Mouse (Mus musculus) embryonic stem cell, embryonic (primary cell): ENCODE measurements around the gene Pdcd5.

Experiments
- CTCF ChIA-PET, 4 experiments: fragments of 300-600 bp in 2 of 4; fragments of 350-600 bp in 2 of 4; sonication (Branson Sonifier 250); formaldehyde crosslinking; loops; one replicate each; lab custom pipeline; 2022; ENCODE audit warnings: inconsistent platforms in 2 of 4; lab: Charles Lee
- POLR2A ChIA-PET, 4 experiments: fragments of 300-600 bp in 2 of 4; fragments of 350-600 bp in 2 of 4; sonication (Branson Sonifier 250); formaldehyde crosslinking; loops; one replicate each; lab custom pipeline; 2022; ENCODE audit warnings: antibody characterized with exemption in 4 of 4, inconsistent platforms in 1 of 4; lab: Charles Lee

Pdcd5 gene

GRCm38 (mm10) chr7:35647101-35647698 lies at the start of gene Pdcd5:
TSS of gene Pdcd5 (minus strand) at chr7:35647521.
- ChIA-PET CTCF (no interaction called here), POLR2A (no interaction called here)

- ChIA-PET POLR2A (no interaction called here), CTCF (interaction anchor here in 1 of 4 experiments (0.9 kb wide), 1 partner anchor 17 kb away, joined by 3 read pairs; no protein-coding TSS in a partner anchor)
These were observed 45.3 kb upstream of the Pdcd5 start for GRCm38 (mm10) chr7:35692641-35693040.

DNA sequence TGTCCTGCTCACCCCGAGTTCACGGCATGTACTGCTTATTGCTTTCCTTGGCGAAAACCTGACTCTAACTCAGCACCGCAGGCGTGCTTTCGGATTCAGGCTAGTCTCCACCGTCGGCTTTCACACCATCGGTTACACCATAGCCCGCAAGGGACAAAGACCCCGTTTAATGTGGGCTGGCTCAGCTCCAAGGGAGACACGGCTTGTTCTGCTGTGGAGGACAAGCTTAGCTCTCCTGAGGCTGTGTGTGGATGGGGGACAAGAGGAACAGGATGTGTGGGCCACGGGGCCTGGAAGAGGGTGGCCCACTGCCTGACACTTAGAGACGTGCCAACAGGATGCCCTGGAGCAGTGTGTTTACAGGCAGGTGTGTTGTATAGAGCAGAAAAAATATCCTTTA lies 44.8 kb upstream of the Pdcd5 start:
- ChIA-PET CTCF (interaction anchor here in 2 of 4 experiments (0.6 to 0.9 kb wide), 2 partner anchors 18 to 64 kb away, joined by 3 read pairs; no protein-coding TSS in a partner anchor), POLR2A (no interaction called here)

GRCm38 (mm10) chr7:35688781-35689349 lies 41.5 kb upstream of the Pdcd5 start:
- CTCF ChIA-PET: interaction anchor here in 2 of 4 experiments (1.1 to 2.8 kb wide), 2 partner anchors 30 to 68 kb away, joined by 3 to 14 read pairs; no protein-coding TSS in a partner anchor
- POLR2A ChIA-PET: no interaction called here

GRCm38 (mm10) chr7:35688276-35688675 lies 41.0 kb upstream of the Pdcd5 start:
- CTCF ChIA-PET: interaction anchor here in 3 of 4 experiments (0.6 to 2.8 kb wide), 6 partner anchors 15 to 147 kb away, joined by 3 to 14 read pairs (median 8); no protein-coding TSS in a partner anchor
- POLR2A ChIA-PET: interaction anchor here in 2 of 4 experiments (1.3 to 1.5 kb wide), 3 partner anchors 15 to 66 kb away, joined by 3 to 4 read pairs (median 3); partner anchors contain the start of gene Dpy19l3 (in 1 of the 2)

GRCm38 (mm10) chr7:35687229-35687628 lies 39.9 kb upstream of the Pdcd5 start:
- ChIA-PET CTCF (interaction anchor here (0.6 to 2.8 kb wide), 12 partner anchors 9 to 733 kb away, joined by 3 to 14 read pairs (median 4); no protein-coding TSS in a partner anchor), POLR2A (interaction anchor here in 2 of 4 experiments (0.6 to 1.7 kb wide), 10 partner anchors 9 to 1019 kb away, joined by 3 to 6 read pairs (median 3); partner anchors contain the start of gene Dpy19l3 (in 1 of the 2))

DNA sequence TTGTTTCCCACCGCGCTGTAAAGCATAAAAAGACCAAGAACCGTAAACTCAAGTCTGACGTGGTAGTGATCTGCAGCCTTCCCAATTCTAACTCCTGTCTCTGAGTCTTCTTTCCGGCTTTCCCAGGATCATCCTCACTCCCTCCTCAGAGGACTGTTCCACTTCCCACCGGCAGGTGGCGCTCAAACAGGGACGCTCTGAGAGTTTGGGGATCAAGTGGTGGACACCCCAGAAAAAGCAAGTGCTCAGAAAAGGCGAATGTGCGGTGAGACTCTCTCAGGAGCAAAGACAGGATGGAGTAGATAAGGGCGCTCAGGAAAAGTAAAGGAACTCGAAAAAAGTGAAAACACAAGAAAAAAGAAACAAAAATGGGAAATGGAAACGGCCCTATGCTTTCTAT lies 39.4 kb upstream of the Pdcd5 start:
- ChIA-PET CTCF (interaction anchor here in 2 of 4 experiments (0.6 to 2.8 kb wide), 8 partner anchors 9 to 491 kb away, joined by 3 to 14 read pairs (median 6); no protein-coding TSS in a partner anchor), POLR2A (interaction anchor here in 2 of 4 experiments (0.9 to 1.7 kb wide), 7 partner anchors 9 to 68 kb away, joined by 3 to 6 read pairs (median 3); partner anchors contain the start of gene Dpy19l3 (in 1 of the 2))

DNA sequence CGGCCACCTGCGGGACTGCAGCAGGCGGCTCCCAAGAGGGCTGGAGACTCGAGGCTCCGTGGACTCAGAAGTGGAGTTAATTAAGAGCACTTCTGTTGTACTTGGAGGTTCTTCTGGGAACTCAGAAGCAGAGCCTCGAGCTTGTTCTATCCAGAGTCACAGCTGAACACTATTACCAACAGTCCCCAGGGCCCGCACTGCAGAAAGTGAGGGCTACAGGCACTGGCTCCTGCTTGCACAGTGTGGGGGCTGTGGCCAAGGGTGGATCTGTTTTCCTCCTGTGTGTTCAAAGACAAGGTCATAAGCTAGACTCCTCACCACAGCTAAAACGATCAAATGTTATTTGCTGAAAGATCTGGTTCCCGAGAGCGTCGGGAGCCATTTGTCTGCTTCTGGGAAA lies 38.9 kb upstream of the Pdcd5 start:
- ChIA-PET CTCF (interaction anchor here in 3 of 4 experiments (0.6 to 2.8 kb wide), 14 partner anchors 8 to 490 kb away, joined by 3 to 14 read pairs (median 5); no protein-coding TSS in a partner anchor), POLR2A (interaction anchor here in 1 of 4 experiments (0.9 to 2.3 kb wide), 4 partner anchors 8 to 57 kb away, joined by 3 to 8 read pairs (median 4); no protein-coding TSS in a partner anchor)

GRCm38 (mm10) chr7:35683409-35684122 lies 36.2 kb upstream of the Pdcd5 start:
- POLR2A ChIA-PET: no interaction called here
- CTCF ChIA-PET: interaction anchor here in 3 of 4 experiments (0.5 to 2.2 kb wide), 3 partner anchors 11 to 63 kb away, joined by 3 to 8 read pairs (median 4); no protein-coding TSS in a partner anchor

- POLR2A ChIA-PET: interaction anchor here in 2 of 4 experiments (0.7 to 1.6 kb wide), 3 partner anchors 15 to 73 kb away, joined by 3 to 5 read pairs (median 3); partner anchors contain the start of gene Dpy19l3 (in 1 of the 2)
- CTCF ChIA-PET: interaction anchor here (0.6 to 2.2 kb wide), 16 partner anchors 10 to 422 kb away, joined by 3 to 10 read pairs (median 3); no protein-coding TSS in a partner anchor
These were observed 34.2 kb upstream of the Pdcd5 start for GRCm38 (mm10) chr7:35681559-35681958.

GRCm38 (mm10) chr7:35678976-35679375 lies 31.7 kb upstream of the Pdcd5 start:
- POLR2A ChIA-PET: interaction anchor here in 2 of 4 experiments (0.6 to 2.1 kb wide), 5 partner anchors 7 to 623 kb away, joined by 3 to 4 read pairs (median 3); partner anchors contain the start of gene Cebpg (in 1 of the 2)

DNA sequence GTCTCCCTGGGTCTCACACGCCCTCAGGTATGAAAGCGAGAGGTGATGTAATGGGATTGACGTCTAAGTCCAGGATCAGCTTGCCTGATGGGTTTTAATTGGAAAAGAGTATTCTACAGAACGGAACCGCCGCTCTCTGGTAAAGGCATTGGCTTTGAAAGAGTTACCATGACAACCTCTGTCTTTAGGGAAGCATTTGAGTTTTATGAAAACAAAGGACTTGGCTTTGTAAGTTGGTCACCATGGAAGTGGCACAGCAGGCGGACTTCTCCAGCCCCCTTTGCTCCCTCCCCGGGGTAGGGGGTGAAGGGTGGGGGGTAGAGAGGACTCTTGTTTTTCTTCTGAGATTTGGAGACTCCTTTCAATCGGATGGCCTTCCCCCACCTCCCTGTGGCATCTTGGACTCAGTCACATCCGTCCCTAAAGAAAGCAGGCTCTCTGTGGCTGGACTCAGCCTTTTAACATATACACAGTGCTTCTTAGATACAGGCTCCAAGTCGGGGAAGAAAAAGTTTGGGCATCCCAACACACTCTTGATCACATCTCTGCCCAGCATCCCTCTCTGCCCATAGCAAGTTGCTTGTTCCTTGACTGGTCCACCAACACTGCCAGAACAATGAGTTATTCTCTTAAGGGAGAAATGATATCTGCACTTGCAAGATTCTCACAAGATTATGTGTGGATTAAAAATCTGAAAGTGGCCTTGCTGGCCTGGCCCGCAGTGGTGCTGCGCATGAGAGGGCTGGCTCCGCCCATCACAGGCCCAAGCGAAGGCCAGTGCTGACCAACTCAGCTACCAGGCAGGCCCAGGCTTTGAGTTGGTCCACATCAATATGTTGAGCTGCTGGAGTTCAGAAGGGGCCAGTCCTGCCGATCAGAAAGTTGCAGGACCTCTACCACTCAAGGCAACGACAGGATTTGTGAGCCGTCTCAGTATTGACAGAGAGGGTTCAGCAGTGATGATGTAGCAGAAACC lies 21.0 kb upstream of the Pdcd5 start:
- ChIA-PET CTCF (interaction anchor here in 1 of 4 experiments (2.7 kb wide), 1 partner anchor 9 kb away, joined by 8 read pairs; no protein-coding TSS in a partner anchor), POLR2A (interaction anchor here in 3 of 4 experiments (0.5 to 1.0 kb wide), 3 partner anchors 9 to 588 kb away, joined by 3 to 8 read pairs (median 3); no protein-coding TSS in a partner anchor)

More at GRCm38 (mm10) chr7:35678976-35679375, 31.7 kb upstream of the Pdcd5 start:
- CTCF ChIA-PET: interaction anchor here in 3 of 4 experiments (0.6 to 1.2 kb wide), 5 partner anchors 8 to 179 kb away, joined by 3 to 4 read pairs (median 3); partner anchors contain the start of gene Rgs9bp (in 1 of the 3)

DNA sequence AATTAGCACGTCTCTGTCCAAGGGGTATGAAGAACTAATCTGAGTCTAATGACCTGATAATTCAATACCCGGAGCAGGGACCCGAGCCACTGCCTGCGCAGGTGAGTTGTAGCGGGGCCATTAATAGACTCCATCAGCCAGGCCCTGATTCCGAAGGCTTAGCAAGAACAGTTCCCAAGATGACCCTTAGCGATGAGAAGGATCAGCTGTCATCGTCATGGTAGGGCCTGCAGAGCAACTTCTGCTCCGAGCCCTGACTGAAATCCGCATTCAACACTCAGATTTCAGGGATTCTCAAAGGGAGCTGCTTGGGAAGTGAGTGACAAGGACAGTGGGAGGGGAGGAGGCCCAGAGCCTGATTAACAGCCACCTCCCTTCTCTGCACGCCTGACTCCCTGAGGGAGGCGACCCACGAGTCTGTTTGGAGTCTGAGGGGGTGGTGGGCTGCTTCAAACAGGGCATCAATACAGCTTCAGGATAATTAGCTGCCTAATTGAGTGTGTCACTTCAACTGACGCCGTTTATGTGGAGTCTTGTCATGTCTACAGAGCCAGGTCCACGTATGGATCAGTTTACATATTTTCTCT lies 16.6 kb upstream of the Pdcd5 start:
- CTCF ChIA-PET: interaction anchor here in 2 of 4 experiments (0.5 to 1.0 kb wide), 3 partner anchors 45 to 333 kb away, joined by 3 to 4 read pairs (median 4); no protein-coding TSS in a partner anchor
- POLR2A ChIA-PET: interaction anchor here in 3 of 4 experiments (0.6 to 1.2 kb wide), 3 partner anchors 15 to 211 kb away, joined by 3 read pairs; no protein-coding TSS in a partner anchor

DNA sequence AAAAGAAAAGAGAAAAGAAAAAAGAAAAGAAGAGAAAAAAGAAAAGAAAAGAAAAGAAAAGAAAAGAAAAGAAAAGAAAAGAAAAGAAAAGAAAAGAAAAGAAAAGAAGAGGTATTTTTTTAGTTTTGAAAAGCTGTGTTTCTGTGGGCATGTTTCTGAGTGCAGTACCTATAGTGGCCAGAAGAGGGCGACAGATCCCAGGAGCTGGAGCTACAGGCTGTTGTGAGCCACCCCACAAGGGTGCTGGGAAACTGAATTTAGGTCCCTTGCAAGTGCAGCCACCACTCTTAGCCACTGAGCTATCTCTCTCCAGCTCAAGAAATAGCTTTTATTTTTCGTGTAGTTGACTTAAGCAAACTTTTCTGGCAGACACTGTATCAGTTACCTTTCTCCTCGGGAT lies 11.9 kb upstream of the Pdcd5 start:
- POLR2A ChIA-PET: interaction anchor here (0.7 to 2.9 kb wide), 20 partner anchors 8 to 287 kb away, joined by 3 to 13 read pairs (median 3); partner anchors contain the start of gene Dpy19l3 (in 2 of the 4)
- CTCF ChIA-PET: interaction anchor here (0.5 to 2.9 kb wide), 86 partner anchors 8 to 1816 kb away, joined by 3 to 24 read pairs (median 5); partner anchors contain the start of genes Dpy19l3 (in 2 of the 4), Rgs9bp (in 2 of the 4) and Rhpn2 (in 1 of the 4)

DNA sequence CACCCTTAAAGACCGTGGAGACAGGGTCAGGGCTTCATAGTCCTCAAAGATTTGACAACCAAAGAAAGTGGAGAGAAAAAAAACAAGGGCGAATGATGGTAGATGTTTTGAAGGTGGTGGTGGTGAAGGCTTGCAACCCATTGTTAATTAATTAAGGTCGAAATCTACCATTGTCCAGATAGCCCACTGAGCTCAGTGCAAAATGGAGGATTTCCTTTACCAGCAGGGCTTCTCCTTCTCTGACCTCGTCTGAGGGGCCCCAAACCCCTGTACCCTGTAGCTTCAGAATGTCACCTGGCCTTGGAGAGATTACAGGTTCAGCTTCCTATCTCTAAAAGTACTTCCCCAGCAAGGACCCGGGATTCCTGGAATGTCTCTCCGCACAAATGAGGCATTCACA lies 10.5 kb upstream of the Pdcd5 start:
- ChIA-PET POLR2A (interaction anchor here in 2 of 4 experiments (1.1 to 2.9 kb wide), 7 partner anchors 9 to 30 kb away, joined by 3 to 13 read pairs (median 3); no protein-coding TSS in a partner anchor), CTCF (interaction anchor here (0.5 to 2.9 kb wide), 12 partner anchors 24 to 324 kb away, joined by 3 to 24 read pairs (median 6); partner anchors contain the start of genes Dpy19l3 (in 1 of the 4) and Rhpn2 (in 1 of the 4))
